Mouse (Mus musculus) lung, embryonic 15.5 days (tissue): ENCODE data around the gene Mpc2. TPM values are rescaled to one million over a fixed set of nuclear protein-coding genes. Genes with fewer than 3 reads are reported as not detected.

Experiments
- ATAC-seq: fragments of 200-750 bp; cut with Nextera tagmentation; 2 replicates; pipeline ENCODE4 v1.8.0; 2017; ENCODE audit warnings: moderate number of reproducible peaks, borderline replicate concordance; ENCODE audit not compliant: low FRiP score, low TSS enrichment; ENCODE audit errors: extremely low read depth
- H3K27ac ChIP-seq: fragments of 300-500 bp; sonication (generic); 2 replicates; pipeline ENCODE4 v1.5.1; 2015; ENCODE audit warnings: moderate library complexity, mild to moderate bottlenecking, inconsistent platforms
- H3K27me3 ChIP-seq: fragments of 300-500 bp; sonication (generic); 2 replicates; pipeline ENCODE4 v1.6.1; 2015; ENCODE audit warnings: inconsistent platforms
- H3K36me3 ChIP-seq: fragments of 300-500 bp; sonication (generic); 2 replicates; pipeline ENCODE4 v1.6.1; 2015; ENCODE audit warnings: inconsistent platforms
- H3K4me1 ChIP-seq: fragments of 300-500 bp; sonication (generic); 2 replicates; pipeline ENCODE4 v1.6.1; 2015; ENCODE audit warnings: inconsistent platforms
- H3K4me2 ChIP-seq: fragments of 300-500 bp; sonication (generic); 2 replicates; pipeline ENCODE4 v1.6.1; 2015; ENCODE audit warnings: inconsistent platforms, mild to moderate bottlenecking, moderate library complexity
- H3K4me3 ChIP-seq: fragments of 300-500 bp; sonication (generic); 2 replicates; pipeline ENCODE4 v1.5.1; 2015; ENCODE audit warnings: mild to moderate bottlenecking, inconsistent platforms
- H3K9ac ChIP-seq: fragments of 300-500 bp; sonication (generic); 2 replicates; pipeline ENCODE4 v1.6.1; 2015; ENCODE audit warnings: inconsistent platforms
- H3K9me3 ChIP-seq: fragments of 300-500 bp; sonication (generic); 2 replicates; pipeline ENCODE4 v1.6.1; 2016; ENCODE audit warnings: inconsistent platforms
- WGBS: fragments of 180-500 bp; shearing (Covaris S2); methylation state at CpG from one replicate; pipeline ENCODE4 v1.1.7; 2015; 5-methylcytosine and 5-hydroxymethylcytosine counted together
- polyA plus RNA-seq: library from polyadenylated mRNA; unstranded; fragments of >200 nt; fragmentation: Nextera tagmentation; extraction: Ambion mirVana; gene quantifications from 2 replicates; pipeline ENCODE4 v1.2.1, GENCODE M21; 2015

Gene Mpc2
- polyA plus RNA-seq, 1 experiment from 2014 or later: 130 TPM

- H3K27ac ChIP-seq: no peak overlapping the region
- H3K9me3 ChIP-seq: no peaks in the 10 kb centered on the region
- no peak for ATAC-seq
- H3K4me3 ChIP-seq: no peak overlapping the region
- H3K36me3 ChIP-seq: no peaks in the 10 kb centered on the region
- 70% methylated on average over 6 of the region's 6 CpGs for WGBS
- H3K4me1 ChIP-seq: no peaks in the 10 kb centered on the region
- no peak overlapping the region for H3K4me2 ChIP-seq
- no peaks in the 10 kb centered on the region for H3K27me3 ChIP-seq
- no peak overlapping the region for H3K9ac ChIP-seq
These were observed 49.7 kb downstream of the Mpc2 start for GRCm38 (mm10) chr1:165510161-165510560.

- no peak overlapping the region for H3K4me3 ChIP-seq
- H3K27me3 ChIP-seq: no peaks in the 10 kb centered on the region
- no peak overlapping the region for H3K9ac ChIP-seq
- no peak overlapping the region for H3K4me2 ChIP-seq
- ATAC-seq: no peak
- no peaks in the 10 kb centered on the region for H3K4me1 ChIP-seq
- WGBS: 83% methylated on average over 7 of the region's 7 CpGs
- H3K27ac ChIP-seq: no peak overlapping the region
- no peaks in the 10 kb centered on the region for H3K9me3 ChIP-seq
- no peaks in the 10 kb centered on the region for H3K36me3 ChIP-seq
These were observed 60.3 kb downstream of the Mpc2 start for GRCm38 (mm10) chr1:165520716-165521115.

Other genes with a start within 250 kb of the Mpc2 start
- 102 and 104 TPM in 2 replicates for gene Tiprl, start 223.6 kb upstream of the Mpc2 start, polyA plus RNA-seq
- 0.84 and 0.89 TPM in 2 replicates for gene Gpr161, start 164.8 kb upstream of the Mpc2 start, polyA plus RNA-seq
- 11.3 and 13.5 TPM in 2 replicates for gene Dcaf6, start 162 bp upstream of the Mpc2 start, polyA plus RNA-seq
- 0.08 TPM in 1 of 2 replicates, not detected in the other for gene Adcy10, start 24.5 kb downstream of the Mpc2 start, polyA plus RNA-seq
- 193 and 203 TPM in 2 replicates for gene Mpzl1, start 173.9 kb downstream of the Mpc2 start, polyA plus RNA-seq
- gene Rcsd1, start 249.1 kb downstream of the Mpc2 start, polyA plus RNA-seq: 37.8 and 42.8 TPM in 2 replicates